Mouse (Mus musculus) embryonic facial prominence, embryonic 12.5 days (tissue): Measurements from ENCODE around the gene Farp1. TPM values are rescaled to one million over a fixed set of nuclear protein-coding genes. Genes with fewer than 3 reads are reported as not detected.
A peak's percentile ranks its signal among the peaks of the same experiment; 100 is the strongest.

Experiments used
- ATAC-seq: fragments of 200-750 bp; cut with Nextera tagmentation; 2 replicates; pipeline ENCODE4 v1.8.0; 2017; ENCODE audit not compliant: insufficient number of reproducible peaks, insufficient read depth, low FRiP score, low TSS enrichment
- H3K27ac ChIP-seq: fragments of 300-500 bp; sonication (generic); 2 replicates; pipeline ENCODE4 v1.5.1; 2016; ENCODE audit warnings: mild to moderate bottlenecking
- H3K27me3 ChIP-seq: fragments of 300-500 bp; sonication (generic); 2 replicates; pipeline ENCODE4 v1.6.1; 2016; ENCODE audit warnings: mild to moderate bottlenecking, moderate library complexity
- H3K36me3 ChIP-seq: fragments of 300-500 bp; sonication (generic); 2 replicates; pipeline ENCODE4 v1.6.1; 2016; ENCODE audit warnings: mild to moderate bottlenecking
- H3K4me1 ChIP-seq: fragments of 300-500 bp; sonication (generic); 2 replicates; pipeline ENCODE4 v1.6.1; 2016
- H3K4me2 ChIP-seq: fragments of 300-500 bp; sonication (generic); replicated peaks from 2 replicates; pipeline ENCODE4 v1.6.1; 2016; ENCODE audit warnings: mild to moderate bottlenecking, moderate library complexity
- H3K4me3 ChIP-seq: fragments of 300-500 bp; sonication (generic); 2 replicates; pipeline ENCODE4 v1.5.1; 2016; ENCODE audit warnings: mild to moderate bottlenecking
- H3K9ac ChIP-seq: fragments of 300-500 bp; sonication (generic); 2 replicates; pipeline ENCODE4 v1.6.1; 2016; ENCODE audit warnings: mild to moderate bottlenecking, moderate library complexity
- H3K9me3 ChIP-seq: fragments of 300-500 bp; sonication (generic); 2 replicates; pipeline ENCODE4 v1.6.1; 2016; ENCODE audit warnings: mild to moderate bottlenecking, moderate library complexity
- WGBS: fragments of 180-500 bp; shearing (Covaris S2); methylation state at CpG from one replicate; pipeline ENCODE4 v1.1.7; 2016; 5-methylcytosine and 5-hydroxymethylcytosine counted together
- polyA plus RNA-seq: library from polyadenylated mRNA; unstranded; fragments of >200 nt; fragmentation: Nextera tagmentation; extraction: Ambion mirVana; gene quantifications from 2 replicates; pipeline ENCODE4 v1.2.1, GENCODE M21; 2016

Gene Farp1
- polyA plus RNA-seq, 1 experiment from 2014 or later: 55.9 TPM

GRCm38 (mm10) chr14:121225804-121226203 is 190.8 kb downstream of the Farp1 start:
- Histone ChIP-seq H3K27me3 (no peaks in the 10 kb centered on the region), H3K4me1 (peaks cover 8% of the 10 kb centered on the region), H3K36me3 (peaks cover 42% of the 10 kb centered on the region), H3K4me2 (no peak overlapping the region), H3K9me3 (no peaks in the 10 kb centered on the region), H3K9ac (no peak overlapping the region), H3K4me3 (no peak overlapping the region), H3K27ac (0 out of 2 replicates have a peak overlapping the region, but pooled peaks have one; percentile 23)
- no peak for ATAC-seq
- 57% methylated on average over 11 of the region's 11 CpGs for WGBS

GRCm38 (mm10) chr14:121229036-121229773 is 194.2 kb downstream of the Farp1 start:
- no peaks in the 10 kb centered on the region for H3K9me3 ChIP-seq
- 87% methylated on average over 9 of the region's 9 CpGs for WGBS
- no peak overlapping the region for H3K4me2 ChIP-seq
- no peaks in the 10 kb centered on the region for H3K27me3 ChIP-seq
- no peak overlapping the region for H3K27ac ChIP-seq
- H3K4me1 ChIP-seq: peaks cover 13% of the 10 kb centered on the region
- no peak overlapping the region for H3K9ac ChIP-seq
- peaks cover 42% of the 10 kb centered on the region for H3K36me3 ChIP-seq
- H3K4me3 ChIP-seq: no peak overlapping the region
- ATAC-seq: no peak

- no peak overlapping the region for H3K9ac ChIP-seq
- 0 out of 2 replicates have a peak, but pooled peaks cover 5% of the 10 kb centered on the region for H3K4me1 ChIP-seq
- H3K4me2 ChIP-seq: no peak overlapping the region
- peaks cover 31% of the 10 kb centered on the region for H3K36me3 ChIP-seq
- no peaks in the 10 kb centered on the region for H3K27me3 ChIP-seq
- no peak overlapping the region for H3K27ac ChIP-seq
- no peak for ATAC-seq
- H3K9me3 ChIP-seq: no peaks in the 10 kb centered on the region
- no peak overlapping the region for H3K4me3 ChIP-seq
- WGBS: 93% methylated on average over 8 of the region's 8 CpGs
These were observed 196.2 kb downstream of the Farp1 start for GRCm38 (mm10) chr14:121231232-121231631.

- Histone ChIP-seq H3K9me3 (no peaks in the 10 kb centered on the region), H3K4me2 (no peak overlapping the region), H3K4me3 (no peak overlapping the region), H3K27ac (peak overlapping the region; percentile 80; the same call in 1 of the 2 replicates), H3K4me1 (peaks cover 11% of the 10 kb centered on the region; the same call in 1 of the 2 replicates), H3K36me3 (peaks cover 55% of the 10 kb centered on the region), H3K27me3 (no peaks in the 10 kb centered on the region), H3K9ac (no peak overlapping the region)
- WGBS: 26% methylated on average over 12 of the region's 12 CpGs
- ATAC-seq: 0 out of 2 replicates have a peak, but pooled peaks have one; percentile 41
These were observed 199.8 kb downstream of the Farp1 start for GRCm38 (mm10) chr14:121234741-121235307.

- no peak overlapping the region for H3K9ac ChIP-seq
- H3K4me2 ChIP-seq: no peak overlapping the region
- peaks cover 55% of the 10 kb centered on the region for H3K36me3 ChIP-seq
- H3K9me3 ChIP-seq: no peaks in the 10 kb centered on the region
- 91% methylated on average over 4 of the region's 4 CpGs for WGBS
- no peak overlapping the region for H3K27ac ChIP-seq
- no peaks in the 10 kb centered on the region for H3K27me3 ChIP-seq
- no peak overlapping the region for H3K4me3 ChIP-seq
- ATAC-seq: no peak
- peaks cover 11% of the 10 kb centered on the region; the same call in 1 of the 2 replicates for H3K4me1 ChIP-seq
These were observed 201.7 kb downstream of the Farp1 start for GRCm38 (mm10) chr14:121236736-121237135.

- no peak overlapping the region for H3K4me2 ChIP-seq
- peaks cover 11% of the 10 kb centered on the region; the same call in 1 of the 2 replicates for H3K4me1 ChIP-seq
- ATAC-seq: no peak
- H3K9me3 ChIP-seq: no peaks in the 10 kb centered on the region
- no peak overlapping the region for H3K9ac ChIP-seq
- H3K36me3 ChIP-seq: peaks cover 60% of the 10 kb centered on the region
- H3K27me3 ChIP-seq: no peaks in the 10 kb centered on the region
- H3K27ac ChIP-seq: no peak overlapping the region
- no peak overlapping the region for H3K4me3 ChIP-seq
- WGBS: 89% methylated on average over 10 of the region's 10 CpGs
These were observed 203.7 kb downstream of the Farp1 start for GRCm38 (mm10) chr14:121238727-121239126.

- Histone ChIP-seq H3K4me1 (peaks cover 6% of the 10 kb centered on the region; the same call in 1 of the 2 replicates), H3K9me3 (no peaks in the 10 kb centered on the region)
- ATAC-seq: no peak
These were observed 204.4 kb downstream of the Farp1 start for GRCm38 (mm10) chr14:121239386-121239785.

GRCm38 (mm10) chr14:121244104-121244503 is 209.1 kb downstream of the Farp1 start:
- 91% methylated on average over 15 of the region's 15 CpGs for WGBS
- no peaks in the 10 kb centered on the region for H3K27me3 ChIP-seq
- H3K4me2 ChIP-seq: no peak overlapping the region
- ATAC-seq: no peak
- peaks cover 47% of the 10 kb centered on the region for H3K36me3 ChIP-seq
- H3K9ac ChIP-seq: no peak overlapping the region
- no peaks in the 10 kb centered on the region for H3K9me3 ChIP-seq
- H3K27ac ChIP-seq: no peak overlapping the region
- H3K4me3 ChIP-seq: no peak overlapping the region
- peaks cover 34% of the 10 kb centered on the region for H3K4me1 ChIP-seq

More at GRCm38 (mm10) chr14:121239386-121239785, 204.4 kb downstream of the Farp1 start:
- 79% methylated on average over 8 of the region's 8 CpGs for whole genome bisulfite sequencing
- H3K36me3 ChIP-seq: peaks cover 63% of the 10 kb centered on the region
- no peak overlapping the region for H3K4me2 ChIP-seq
- no peak overlapping the region for H3K9ac ChIP-seq
- H3K27me3 ChIP-seq: no peaks in the 10 kb centered on the region
- H3K27ac ChIP-seq: no peak overlapping the region
- H3K4me3 ChIP-seq: no peak overlapping the region

- WGBS: 69% methylated on average over 14 of the region's 14 CpGs
- ATAC-seq: no peak
- no peak overlapping the region for H3K9ac ChIP-seq
- H3K27ac ChIP-seq: peak overlapping the region; percentile 89
- no peaks in the 10 kb centered on the region for H3K27me3 ChIP-seq
- no peak overlapping the region for H3K4me2 ChIP-seq
- no peak overlapping the region for H3K4me3 ChIP-seq
- H3K36me3 ChIP-seq: peaks cover 45% of the 10 kb centered on the region
- no peaks in the 10 kb centered on the region for H3K9me3 ChIP-seq
- peaks cover 39% of the 10 kb centered on the region for H3K4me1 ChIP-seq
These were observed 211.2 kb downstream of the Farp1 start for GRCm38 (mm10) chr14:121246048-121246731.

- Histone ChIP-seq H3K36me3 (peaks cover 37% of the 10 kb centered on the region), H3K4me1 (peaks cover 39% of the 10 kb centered on the region), H3K4me3 (no peak overlapping the region), H3K4me2 (no peak overlapping the region; the same call in 1 of the 2 replicates), H3K9ac (no peak overlapping the region), H3K27me3 (no peaks in the 10 kb centered on the region), H3K9me3 (no peaks in the 10 kb centered on the region), H3K27ac (peak overlapping the region; percentile 89)
- ATAC-seq: peak; percentile 47; the same call in 1 of the 2 replicates
- 20% methylated on average over 7 of the region's 7 CpGs for WGBS
These were observed 212.3 kb downstream of the Farp1 start for GRCm38 (mm10) chr14:121247287-121247686.

- no peaks in the 10 kb centered on the region for H3K9me3 ChIP-seq
- no peak overlapping the region for H3K9ac ChIP-seq
- H3K27ac ChIP-seq: peak overlapping the region; percentile 83
- no peak overlapping the region for H3K4me2 ChIP-seq
- H3K4me3 ChIP-seq: no peak overlapping the region
- peaks cover 26% of the 10 kb centered on the region for H3K36me3 ChIP-seq
- no peaks in the 10 kb centered on the region for H3K27me3 ChIP-seq
- WGBS: 66% methylated on average over 5 of the region's 5 CpGs
- peaks cover 39% of the 10 kb centered on the region for H3K4me1 ChIP-seq
- ATAC-seq: no peak
These were observed 213.3 kb downstream of the Farp1 start for GRCm38 (mm10) chr14:121248346-121248745.
